Mouse (Mus musculus): ENCODE measurements around the gene Mlst8. TPM values are rescaled to one million over a fixed set of nuclear protein-coding genes. Genes with fewer than 3 reads are reported as not detected.
"Not testable (repeated sequence)": the region's sequence is repeated elsewhere in the genome, so short reads cannot be mapped to it uniquely, and the experiment has no call there.

Mlst8 gene
- total RNA-seq, 4 experiments from 2014 or later = 8.2 to 11.3 (median 9.6) TPM

GRCm38 (mm10) chr17:24429201-24429983 is 49.5 kb downstream of the Mlst8 start:
- DNase-seq (ENCODE audit: low spot score in 2 of 2) = peak; percentile 43 to 52

GRCm38 (mm10) chr17:24427170-24427557 is 51.7 kb downstream of the Mlst8 start:
- DNase-seq (ENCODE audit: low spot score in 2 of 2) = no peak

GRCm38 (mm10) chr17:24426471-24427169 is 52.3 kb downstream of the Mlst8 start, which contains the start of gene Eci1:
Gene Eci1 (plus strand): TSS chr17:24426641.
- DNase-seq (ENCODE audit: low spot score in 2 of 2) = peak; percentile 95 to 97

- no peak for DNase-seq (ENCODE audit: low spot score in 2 of 2)
These were observed 53.0 kb downstream of the Mlst8 start for GRCm38 (mm10) chr17:24425905-24426304.

GRCm38 (mm10) chr17:24425326-24425725 is 53.6 kb downstream of the Mlst8 start:
- not testable (repeated sequence) for DNase-seq (ENCODE audit: low spot score in 2 of 2)

GRCm38 (mm10) chr17:24424489-24424888 is 54.4 kb downstream of the Mlst8 start:
- no peak for DNase-seq (ENCODE audit: low spot score in 2 of 2)

Other genes starting within 250 kb of the Mlst8 start
- under 1 TPM; 0.10 to 0.48 (median 0.32) TPM for gene Ccnf, start 227.6 kb downstream of the Mlst8 start, total RNA-seq (2022)
- gene Abca17, start 128.0 kb downstream of the Mlst8 start, total RNA-seq (2022) = not detected
- gene Abca3, start 127.1 kb downstream of the Mlst8 start, total RNA-seq (2022) = 1 to 10 TPM; 5.7 to 6.7 (median 6.4) TPM
- gene Rnps1, start 64.5 kb downstream of the Mlst8 start, total RNA-seq (2022) = 10 to 100 TPM; 51.0 to 54.1 (median 52.4) TPM
- 100 to 1,000 TPM; 133 to 159 (median 146) TPM for gene Eci1, start 52.4 kb downstream of the Mlst8 start, total RNA-seq (2022)
- gene Dnase1l2, start 36.0 kb downstream of the Mlst8 start, total RNA-seq (2022) = 1 to 10 TPM in 1 of 4 experiments, under 1 TPM in 3; 0.15 to 1.0 (median 0.79) TPM
- 10 to 100 TPM; 13.6 to 14.6 (median 14.2) TPM for gene E4f1, start 8.8 kb downstream of the Mlst8 start, total RNA-seq (2022)
- 10 to 100 TPM; 55.1 to 60.3 (median 60.2) TPM for gene Pgp, start 8.7 kb downstream of the Mlst8 start, total RNA-seq (2022)
- not detected for gene Bricd5, start 5.2 kb downstream of the Mlst8 start, total RNA-seq (2022)
- under 1 TPM in 2 of 4 experiments, not detected in 2; 0.05 to 0.21 TPM for gene Caskin1, start 9.5 kb upstream of the Mlst8 start, total RNA-seq (2022)
- 10 to 100 TPM; 25.0 to 28.2 (median 26.2) TPM for gene Traf7, start 48.9 kb upstream of the Mlst8 start, total RNA-seq (2022)
- gene Rab26, start 55.1 kb upstream of the Mlst8 start, total RNA-seq (2022) = under 1 TPM in 1 of 4 experiments, not detected in 3; 0.27 TPM
- gene Pkd1, start 70.8 kb upstream of the Mlst8 start, total RNA-seq (2022) = 10 to 100 TPM; 14.6 to 20.4 (median 19.0) TPM
- 10 to 100 TPM; 75.8 to 86.4 (median 82.7) TPM for gene Tsc2, start 153.6 kb upstream of the Mlst8 start, total RNA-seq (2022)
- gene Nthl1, start 153.6 kb upstream of the Mlst8 start, total RNA-seq (2022) = 1 to 10 TPM; 1.8 to 3.4 (median 2.2) TPM
- 10 to 100 TPM; 17.8 to 38.4 (median 20.8) TPM for gene Slc9a3r2, start 171.2 kb upstream of the Mlst8 start, total RNA-seq (2022)
- gene Npw, start 179.4 kb upstream of the Mlst8 start, total RNA-seq (2022) = not detected
- gene Zfp598, start 190.6 kb upstream of the Mlst8 start, total RNA-seq (2022) = 10 to 100 TPM; 22.4 to 27.6 (median 27.0) TPM
- gene Syngr3, start 210.9 kb upstream of the Mlst8 start, total RNA-seq (2022) = under 1 TPM in 1 of 4 experiments, not detected in 3; 0.17 TPM
- gene Gfer, start 217.1 kb upstream of the Mlst8 start, total RNA-seq (2022) = 10 to 100 TPM; 38.2 to 54.4 (median 44.7) TPM
- under 1 TPM; 0.22 to 0.70 (median 0.42) TPM for gene Noxo1, start 217.2 kb upstream of the Mlst8 start, total RNA-seq (2022)
- gene Tbl3, start 228.6 kb upstream of the Mlst8 start, total RNA-seq (2022) = 10 to 100 TPM; 15.9 to 18.6 (median 17.1) TPM
- not detected for gene Rnf151, start 239.0 kb upstream of the Mlst8 start, total RNA-seq (2022)
- gene Rps2, start 239.0 kb upstream of the Mlst8 start, total RNA-seq (2022) = 100 to 1,000 TPM; 558 to 703 (median 654) TPM
- gene Ndufb10, start 245.4 kb upstream of the Mlst8 start, total RNA-seq (2022) = 100 to 1,000 TPM; 409 to 503 (median 459) TPM
- gene Rpl3l, start 248.7 kb upstream of the Mlst8 start, total RNA-seq (2022) = 100 to 1,000 TPM; 757 to 827 (median 779) TPM

All from gastrocnemius, adult 8-10 months (tissue).